Mouse (Mus musculus) lung, embryonic 14.5 days (tissue): ENCODE data around the gene Zc3hav1l. TPM values are rescaled to one million over a fixed set of nuclear protein-coding genes. Genes with fewer than 3 reads are reported as not detected.
A peak's percentile ranks its signal among the peaks of the same experiment; 100 is the strongest.

Experiments used
- ATAC-seq: fragments of 200-750 bp; cut with Nextera tagmentation; 2 replicates; pipeline ENCODE4 v1.8.0; 2017; ENCODE audit warnings: mild to moderate bottlenecking, moderate TSS enrichment, moderate library complexity; ENCODE audit not compliant: insufficient read depth
- DNase-seq: peaks from one replicate; pipeline ENCODE4 v3.0.0-alpha.2; 2015
- H3K27ac ChIP-seq: fragments of 300-500 bp; sonication (generic); 2 replicates; pipeline ENCODE4 v1.5.1; 2014; ENCODE audit warnings: low read depth, mild to moderate bottlenecking, moderate library complexity
- H3K27me3 ChIP-seq: fragments of 300-500 bp; sonication (generic); 2 replicates; pipeline ENCODE4 v1.6.1; 2014; ENCODE audit warnings: low read length, control low read depth; ENCODE audit not compliant: insufficient read depth
- H3K36me3 ChIP-seq: fragments of 300-500 bp; sonication (generic); 2 replicates; pipeline ENCODE4 v1.6.1; 2014; ENCODE audit warnings: control low read depth; ENCODE audit not compliant: insufficient read depth
- H3K4me1 ChIP-seq: fragments of 300-500 bp; sonication (generic); 2 replicates; pipeline ENCODE4 v1.6.1; 2014; ENCODE audit warnings: antibody characterized with exemption, control low read depth; ENCODE audit not compliant: insufficient read depth
- H3K4me2 ChIP-seq: fragments of 300-500 bp; sonication (generic); 2 replicates; pipeline ENCODE4 v1.6.1; 2014; ENCODE audit warnings: mild to moderate bottlenecking
- H3K4me3 ChIP-seq: fragments of 300-500 bp; sonication (generic); 2 replicates; pipeline ENCODE4 v1.5.1; 2014; ENCODE audit warnings: low read depth, low read length
- H3K9ac ChIP-seq: fragments of 300-500 bp; sonication (generic); 2 replicates; pipeline ENCODE4 v1.6.1; 2014
- H3K9me3 ChIP-seq: fragments of 300-500 bp; sonication (generic); 2 replicates; pipeline ENCODE4 v1.6.1; 2016; ENCODE audit warnings: low read depth, low read length, control low read depth
- CTCF ChIP-seq: IDR thresholded peaks from 2 replicates; pipeline ENCODE4 v1.5.1; 2016; ENCODE audit warnings: antibody characterized with exemption, low read depth
- WGBS: fragments of 180-500 bp; shearing (Covaris S2); extraction: QIAGEN DNeasy Blood & Tissue Kit; methylation state at CpG from one replicate; pipeline ENCODE4 v1.1.7; 2014; 5-methylcytosine and 5-hydroxymethylcytosine counted together
- polyA plus RNA-seq: library from polyadenylated mRNA; unstranded; fragments of >200 nt; fragmentation: Nextera tagmentation; extraction: Ambion mirVana; gene quantifications from 2 replicates; pipeline ENCODE4 v1.2.1, GENCODE M21; 2014

Zc3hav1l gene
- polyA plus RNA-seq, 1 experiment from 2014 or later, result 14.2 TPM

DNA sequence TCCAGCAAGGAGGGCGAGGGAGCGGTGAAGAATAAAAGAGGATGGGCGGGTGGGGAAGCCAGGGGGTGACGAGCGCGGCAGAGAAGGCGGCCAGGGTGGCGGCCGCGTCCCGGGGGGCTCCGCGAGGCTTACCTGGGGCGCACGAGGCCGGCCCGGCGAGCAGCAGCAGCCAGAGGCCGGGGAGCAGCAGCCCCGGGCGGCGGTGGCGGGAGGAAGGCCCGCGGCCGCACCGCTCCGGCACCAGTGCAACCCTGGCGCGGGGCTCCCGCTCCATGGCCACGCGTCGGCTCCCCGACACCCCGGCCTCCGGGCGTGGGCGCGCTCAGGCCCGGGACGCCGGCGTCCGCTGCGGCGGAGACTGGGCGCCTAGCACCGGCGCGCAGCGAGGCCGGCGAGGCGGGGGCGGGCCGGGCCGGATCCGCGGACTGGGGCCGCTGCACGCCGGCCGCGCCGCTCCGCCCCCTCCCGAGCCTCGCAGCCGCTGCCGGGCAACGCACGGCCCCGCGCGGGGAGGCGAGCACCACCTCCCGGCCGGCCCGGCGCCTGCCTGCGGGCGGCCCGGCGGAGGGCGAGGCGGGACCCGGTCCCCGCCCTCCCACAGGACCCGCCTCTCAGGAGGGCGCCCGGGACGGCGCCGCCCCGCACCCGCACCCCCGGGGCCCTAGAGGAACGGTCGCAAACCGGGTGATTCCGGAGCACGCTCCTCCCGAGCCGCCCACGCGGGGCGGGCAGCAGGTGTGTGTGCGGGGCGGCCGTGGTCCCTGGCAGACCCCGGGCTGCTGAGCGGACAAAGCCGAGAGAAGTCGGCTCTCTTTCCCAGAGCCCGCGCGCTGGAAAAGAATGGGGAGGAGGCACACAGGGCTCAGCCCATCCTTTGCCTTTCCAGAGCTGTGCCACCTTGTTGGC, 45.1 kb downstream of the Zc3hav1l start, which contains the start of gene D630045J12Rik:
Gene D630045J12Rik, minus strand, starts transcription at position 274 of the 906 bp plus-strand sequence.
- no peaks in the 10 kb centered on the region for H3K27me3 ChIP-seq
- H3K4me1 ChIP-seq, result no peaks in the 10 kb centered on the region
- no peak for TF ChIP-seq CTCF
- no peaks in the 10 kb centered on the region for H3K9me3 ChIP-seq
- H3K36me3 ChIP-seq, result no peaks in the 10 kb centered on the region; the same call in 1 of the 2 replicates
- 1% methylated on average over 98 of the region's 118 CpGs for WGBS
- peak within 1 kb of the TSS; percentile 84 for H3K4me3 ChIP-seq
- DNase-seq (peak; percentile 91), ATAC-seq (peak; percentile 98)
- H3K9ac ChIP-seq, result peak within 1 kb of the TSS; percentile 88
- H3K4me2 ChIP-seq, result peak within 1 kb of the TSS; percentile 71
- peak within 1 kb of the TSS; percentile 73; the same call in 1 of the 2 replicates for H3K27ac ChIP-seq

GRCm38 (mm10) chr6:38252766-38253735, 46.0 kb downstream of the Zc3hav1l start:
- ATAC-seq (no peak), DNase-seq (peak; percentile 57)
- Histone ChIP-seq H3K4me1 (no peaks in the 10 kb centered on the region), H3K27me3 (no peaks in the 10 kb centered on the region), H3K27ac (peak overlapping the region; percentile 54; the same call in 1 of the 2 replicates), H3K36me3 (no peaks in the 10 kb centered on the region; the same call in 1 of the 2 replicates), H3K4me2 (peak overlapping the region; percentile 71), H3K9me3 (no peaks in the 10 kb centered on the region), H3K4me3 (peak overlapping the region; percentile 84), H3K9ac (peak overlapping the region; percentile 88)
- WGBS, result 4% methylated on average over 19 of the region's 19 CpGs
- no peak for TF ChIP-seq CTCF

GRCm38 (mm10) chr6:38252139-38252538, 46.9 kb downstream of the Zc3hav1l start:
- no peaks in the 10 kb centered on the region; the same call in 1 of the 2 replicates for H3K36me3 ChIP-seq
- 54% methylated on average over 10 of the region's 10 CpGs for WGBS
- no peak overlapping the region for H3K9ac ChIP-seq
- no peak overlapping the region for H3K27ac ChIP-seq
- no peak for DNase-seq
- no peaks in the 10 kb centered on the region for H3K4me1 ChIP-seq
- TF ChIP-seq CTCF, result no peak
- H3K4me2 ChIP-seq, result peak overlapping the region; percentile 71
- no peaks in the 10 kb centered on the region for H3K27me3 ChIP-seq
- ATAC-seq, result no peak
- H3K4me3 ChIP-seq, result no peak overlapping the region
- H3K9me3 ChIP-seq, result no peaks in the 10 kb centered on the region

- Histone ChIP-seq H3K9me3 (no peaks in the 10 kb centered on the region), H3K4me1 (no peaks in the 10 kb centered on the region), H3K4me3 (no peak overlapping the region), H3K27ac (no peak overlapping the region), H3K27me3 (no peaks in the 10 kb centered on the region), H3K4me2 (no peak overlapping the region), H3K9ac (no peak overlapping the region), H3K36me3 (no peaks in the 10 kb centered on the region; the same call in 1 of the 2 replicates)
- no peak for ATAC-seq
- no peak for DNase-seq
- no peak for TF ChIP-seq CTCF
- WGBS, result 42% methylated on average over 4 of the region's 4 CpGs
Observed at GRCm38 (mm10) chr6:38251464-38251863, 47.6 kb downstream of the Zc3hav1l start.

DNA sequence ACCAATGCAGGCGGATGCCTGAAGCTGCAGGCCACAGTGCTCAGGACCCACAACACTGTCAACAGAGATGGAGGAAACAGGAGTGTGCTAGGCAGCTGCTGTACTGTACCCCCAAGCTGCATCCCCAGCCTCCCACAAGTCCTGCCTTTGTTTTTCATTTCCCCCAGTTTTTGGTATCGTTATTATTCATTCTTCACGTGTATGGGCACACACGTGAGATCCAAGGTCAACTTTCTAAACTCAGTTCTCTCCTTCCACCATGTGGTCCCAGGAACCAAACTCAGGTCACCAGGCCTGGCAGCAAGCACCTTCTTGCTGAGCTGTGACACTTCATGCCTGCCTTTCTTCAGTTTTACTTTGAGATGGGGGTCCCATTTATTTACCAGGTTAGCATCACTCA, 51.7 kb downstream of the Zc3hav1l start:
- Histone ChIP-seq H3K27ac (no peak overlapping the region), H3K4me3 (no peak overlapping the region), H3K4me2 (no peak overlapping the region), H3K4me1 (no peaks in the 10 kb centered on the region), H3K27me3 (no peaks in the 10 kb centered on the region), H3K36me3 (no peaks in the 10 kb centered on the region; the same call in 1 of the 2 replicates), H3K9ac (no peak overlapping the region), H3K9me3 (no peaks in the 10 kb centered on the region)
- DNase-seq, result no peak
- TF ChIP-seq CTCF, result no peak
- no peak for ATAC-seq
- 87% methylated on average over 4 of the region's 4 CpGs for WGBS

GRCm38 (mm10) chr6:38244806-38245205, 54.3 kb downstream of the Zc3hav1l start:
- H3K4me2 ChIP-seq, result no peak overlapping the region
- H3K9ac ChIP-seq, result no peak overlapping the region
- H3K27ac ChIP-seq, result no peak overlapping the region
- no peaks in the 10 kb centered on the region for H3K27me3 ChIP-seq
- TF ChIP-seq CTCF, result no peak
- WGBS, result 79% methylated on average over 3 of the region's 3 CpGs
- ATAC-seq (no peak), DNase-seq (no peak)
- no peak overlapping the region for H3K4me3 ChIP-seq
- no peaks in the 10 kb centered on the region; the same call in 1 of the 2 replicates for H3K36me3 ChIP-seq
- H3K4me1 ChIP-seq, result no peaks in the 10 kb centered on the region
- no peaks in the 10 kb centered on the region for H3K9me3 ChIP-seq
